Mouse (Mus musculus) liver, embryonic 14.5 days (tissue): ENCODE measurements around the gene Cfap299.

ENCODE experiments used
- CTCF ChIP-seq: IDR thresholded peaks from 2 replicates; pipeline ENCODE4 v1.5.1; 2016; ENCODE audit warnings: antibody characterized with exemption, low read depth, control low read depth
- EP300 ChIP-seq: IDR thresholded peaks from 2 replicates; pipeline ENCODE4 v1.6.1; 2016; ENCODE audit warnings: antibody characterized with exemption, low read depth

DNA sequence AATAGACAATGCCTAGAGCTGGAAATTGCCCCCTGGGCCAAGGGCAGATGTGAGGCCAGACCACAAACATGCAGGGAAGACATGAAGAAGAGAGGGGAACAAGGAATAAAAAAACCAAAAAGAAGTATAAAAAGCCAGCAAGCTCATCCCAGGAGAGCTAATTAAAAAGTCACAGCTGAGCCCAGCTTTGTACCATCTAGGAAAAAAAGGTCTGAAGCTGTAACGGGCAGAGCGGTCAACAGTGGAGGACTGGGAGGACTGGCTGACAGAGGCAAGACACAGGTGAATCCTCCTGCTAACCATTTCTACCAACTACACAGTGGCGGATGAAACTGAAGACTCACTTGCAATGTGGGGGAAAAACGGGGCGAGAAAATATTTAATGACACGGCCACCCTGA, 505.2 kb downstream of the Cfap299 start:
- TF ChIP-seq CTCF (no peak), EP300 (no peak)
